Mouse (Mus musculus) A20 (cell line): Measurements from ENCODE around the gene Cd247.
A peak's percentile ranks its signal among the peaks of the same experiment; 100 is the strongest.

ENCODE experiments used
- DNase-seq: peaks from one replicate; pipeline ENCODE4 v3.0.0-alpha.2; 2011; ENCODE audit warnings: low read depth, low spot score

Cd247 gene

DNA sequence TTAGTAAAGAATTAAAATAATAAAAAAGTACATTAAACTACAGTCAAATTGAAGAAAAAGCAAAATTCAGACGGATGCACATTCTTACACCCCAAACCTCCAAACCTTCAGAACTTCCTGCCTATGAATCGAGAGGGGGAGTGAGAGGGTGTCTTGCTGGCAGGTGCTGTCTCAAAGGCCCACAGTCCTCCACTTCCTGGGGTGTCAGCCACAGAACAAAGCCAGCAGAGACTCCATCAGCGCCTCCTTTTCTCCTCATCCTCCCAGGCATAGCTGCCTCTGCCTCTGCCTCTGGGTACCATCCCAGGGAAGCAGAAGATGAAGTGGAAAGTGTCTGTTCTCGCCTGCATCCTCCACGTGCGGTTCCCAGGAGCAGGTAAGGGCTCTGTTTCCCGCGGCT, at the start of gene Cd247:
Gene Cd247 (plus strand): TSS at position 171 of the 400 bp plus-strand sequence.
- no peak for DNase-seq

DNA sequence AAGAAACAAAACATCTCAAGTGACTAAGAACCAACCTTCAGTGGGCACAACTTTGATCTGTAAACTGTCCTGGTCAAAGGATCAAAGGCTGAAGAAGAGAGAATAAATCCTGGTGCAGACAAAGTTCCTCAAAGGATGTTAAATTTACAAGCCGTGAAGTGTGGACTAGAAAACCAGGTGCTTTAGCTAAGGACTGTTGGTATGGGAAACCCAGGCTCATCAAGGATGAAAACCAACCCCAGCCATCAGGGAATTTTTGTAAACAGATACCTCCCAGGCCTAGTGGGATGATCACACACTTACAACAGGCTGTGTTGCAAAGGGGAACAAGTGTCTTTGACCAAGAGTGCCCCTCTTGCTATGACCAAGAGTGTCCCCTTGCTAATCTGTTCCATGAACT, 49.5 kb upstream of the Cd247 start:
- DNase-seq = no peak

DNA sequence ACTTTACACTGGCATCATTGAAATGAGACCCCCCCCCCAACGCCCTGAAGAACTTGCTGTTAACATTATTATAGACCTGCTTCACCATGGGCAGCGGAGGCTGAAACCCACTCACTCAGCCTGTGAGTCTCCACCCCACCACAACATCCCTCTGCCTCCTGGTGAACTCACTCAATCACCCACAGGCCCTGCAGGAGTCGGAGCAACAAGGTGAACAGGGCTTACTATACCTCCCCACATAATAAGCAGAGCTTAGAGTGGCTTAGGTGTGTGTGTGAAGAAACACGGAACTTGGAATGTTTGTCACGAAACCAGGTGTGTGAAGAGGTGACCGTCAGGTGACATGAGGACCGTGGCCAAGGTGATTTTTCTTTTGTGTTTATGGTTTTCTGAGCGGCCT, 46.5 kb upstream of the Cd247 start:
- no peak for DNase-seq

GRCm38 (mm10) chr1:165748053-165748452, 40.4 kb upstream of the Cd247 start:
- no peak for DNase-seq

DNA sequence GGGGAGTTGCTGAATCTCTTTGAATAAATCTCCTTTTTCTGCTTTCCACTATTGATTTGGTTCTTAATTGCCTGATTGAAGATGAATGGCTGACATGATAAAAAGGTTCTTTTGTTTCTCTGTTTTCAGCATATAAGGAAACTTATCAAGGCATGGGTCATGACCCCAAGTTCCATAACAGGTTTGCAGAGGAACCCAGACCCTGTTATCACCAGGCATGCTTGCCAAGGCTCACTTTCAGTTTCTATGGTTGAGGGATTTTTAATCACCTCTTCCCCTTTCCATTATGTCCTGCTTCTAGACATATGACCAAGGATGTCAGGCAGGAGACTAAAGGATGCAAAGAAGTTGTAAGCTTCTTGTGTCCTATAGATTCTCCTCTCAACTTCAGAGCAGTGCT, 37.3 kb upstream of the Cd247 start:
- DNase-seq = peak; percentile 27

DNA sequence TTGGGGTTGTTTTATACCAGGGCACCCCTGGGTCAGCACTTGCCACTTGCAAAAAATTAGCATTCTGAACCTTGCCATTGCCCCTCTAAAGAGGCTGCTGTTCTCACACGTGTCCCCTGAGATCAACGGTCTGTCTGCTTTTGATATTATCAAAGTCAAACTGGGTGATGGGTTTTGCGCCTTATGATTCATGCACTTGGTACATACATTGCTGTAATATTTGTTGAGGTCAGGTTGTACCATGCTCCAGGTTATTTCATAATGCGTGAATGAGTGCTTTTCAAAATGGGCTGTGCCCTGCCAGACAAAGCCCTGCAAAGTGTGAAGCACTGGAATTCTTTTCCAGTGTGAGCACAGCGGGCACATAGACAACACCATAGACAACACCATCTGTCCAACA, 36.6 kb upstream of the Cd247 start:
- no peak for DNase-seq

GRCm38 (mm10) chr1:165754205-165754604, 34.3 kb upstream of the Cd247 start:
- DNase-seq = no peak

GRCm38 (mm10) chr1:165755194-165755593, 33.3 kb upstream of the Cd247 start:
- DNase-seq = no peak

- DNase-seq = peak; percentile 55
Observed at GRCm38 (mm10) chr1:165761522-165762305, 26.8 kb upstream of the Cd247 start.

- peak; percentile 40 for DNase-seq
Observed at GRCm38 (mm10) chr1:165762498-165762897, 26.0 kb upstream of the Cd247 start.

GRCm38 (mm10) chr1:165762914-165763634, 25.4 kb upstream of the Cd247 start:
- peak; percentile 77 for DNase-seq

DNA sequence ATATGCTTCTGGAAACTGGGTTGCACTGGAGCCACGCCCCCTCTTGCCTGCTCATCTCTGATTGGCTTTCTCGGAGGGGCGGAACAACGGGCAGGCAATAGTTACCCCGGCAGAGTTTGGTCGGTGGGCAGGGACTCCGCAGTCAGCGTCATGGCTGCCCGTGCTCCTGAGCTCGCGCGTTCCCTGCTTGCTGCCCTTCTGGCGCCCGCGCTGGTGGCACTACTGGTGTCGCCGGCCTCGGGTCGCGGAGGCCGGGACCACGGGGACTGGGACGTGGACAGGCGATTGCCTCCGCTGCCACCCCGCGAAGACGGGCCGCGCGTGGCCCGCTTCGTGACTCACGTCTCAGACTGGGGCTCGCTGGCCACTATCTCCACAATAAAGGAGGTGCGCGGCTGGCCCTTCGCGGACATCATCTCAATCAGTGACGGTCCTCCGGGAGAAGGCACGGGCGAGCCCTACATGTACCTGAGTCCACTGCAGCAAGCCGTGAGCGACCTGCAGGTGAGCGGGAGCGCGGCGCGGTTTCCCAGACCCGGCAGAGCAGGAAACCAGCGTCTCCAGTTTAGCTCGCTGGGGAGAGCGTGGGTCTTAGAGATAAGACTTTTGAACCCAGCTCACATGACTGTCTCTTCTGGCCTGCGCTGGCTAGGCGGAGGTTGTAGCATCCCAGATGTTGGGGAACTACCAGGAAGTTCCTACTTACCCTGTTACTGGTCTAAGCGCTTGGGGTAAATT, 24.7 kb upstream of the Cd247 start, which contains the start of gene Creg1:
Gene Creg1 (plus strand): TSS at position 112 of the 738 bp plus-strand sequence.
- DNase-seq = peak; percentile 96

DNA sequence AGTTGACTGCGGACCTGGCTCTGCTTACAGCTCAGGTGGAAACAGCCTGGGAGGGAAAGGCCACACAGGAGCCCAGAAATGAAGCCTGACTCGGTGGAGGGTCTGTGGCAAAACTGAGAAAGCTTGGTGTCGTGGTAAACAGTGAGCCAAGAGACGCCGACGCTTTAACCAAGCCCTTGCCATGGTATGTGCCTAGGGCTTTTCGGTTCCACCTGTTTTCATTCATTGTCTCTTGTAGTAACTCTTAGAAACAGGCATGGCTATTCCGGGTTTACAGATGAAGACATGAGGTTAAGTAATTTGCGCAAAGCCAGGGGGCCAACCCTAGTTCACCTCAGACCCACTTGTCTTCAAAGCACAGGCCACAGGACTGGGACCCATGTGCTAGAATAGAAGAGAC, 23.9 kb upstream of the Cd247 start:
- peak; percentile 70 for DNase-seq

- DNase-seq = peak; percentile 72
Observed at GRCm38 (mm10) chr1:165765041-165765440, 23.4 kb upstream of the Cd247 start.

DNA sequence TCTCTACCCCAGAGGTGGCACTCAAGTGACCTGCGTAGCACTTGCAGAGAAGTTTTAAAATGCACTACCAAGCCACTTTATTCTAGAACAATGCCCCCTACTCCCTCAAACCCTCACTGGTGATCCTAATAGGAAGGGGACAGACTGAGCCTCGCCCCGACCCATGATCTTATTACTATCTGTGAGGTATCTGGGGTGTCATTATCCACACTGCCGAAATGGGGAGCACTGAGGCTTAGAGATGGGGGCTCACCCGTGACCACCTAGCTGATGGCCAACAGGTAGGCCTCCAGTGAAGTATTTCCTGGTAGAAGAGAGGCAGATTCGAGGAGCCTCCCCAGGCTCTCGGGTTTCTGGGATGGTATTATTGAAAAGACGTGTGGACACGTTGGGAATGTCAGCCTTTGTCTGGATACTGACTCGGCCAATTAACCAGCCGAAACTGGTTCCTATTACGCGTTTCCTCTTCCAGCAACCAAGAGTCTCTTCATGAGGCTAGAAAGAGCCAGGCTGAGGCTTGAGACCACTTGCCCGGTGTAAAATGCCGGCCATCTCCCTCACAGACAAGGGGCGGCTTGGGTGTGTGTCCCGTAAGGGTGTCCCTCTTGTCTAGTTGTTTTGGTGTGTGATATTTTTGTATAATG, 22.7 kb upstream of the Cd247 start:
- peak; percentile 80 for DNase-seq

- DNase-seq = peak; percentile 76
Observed at GRCm38 (mm10) chr1:165766295-165766890, 22.1 kb upstream of the Cd247 start.

- DNase-seq = no peak
Observed at GRCm38 (mm10) chr1:165768894-165769512, 19.5 kb upstream of the Cd247 start.

DNA sequence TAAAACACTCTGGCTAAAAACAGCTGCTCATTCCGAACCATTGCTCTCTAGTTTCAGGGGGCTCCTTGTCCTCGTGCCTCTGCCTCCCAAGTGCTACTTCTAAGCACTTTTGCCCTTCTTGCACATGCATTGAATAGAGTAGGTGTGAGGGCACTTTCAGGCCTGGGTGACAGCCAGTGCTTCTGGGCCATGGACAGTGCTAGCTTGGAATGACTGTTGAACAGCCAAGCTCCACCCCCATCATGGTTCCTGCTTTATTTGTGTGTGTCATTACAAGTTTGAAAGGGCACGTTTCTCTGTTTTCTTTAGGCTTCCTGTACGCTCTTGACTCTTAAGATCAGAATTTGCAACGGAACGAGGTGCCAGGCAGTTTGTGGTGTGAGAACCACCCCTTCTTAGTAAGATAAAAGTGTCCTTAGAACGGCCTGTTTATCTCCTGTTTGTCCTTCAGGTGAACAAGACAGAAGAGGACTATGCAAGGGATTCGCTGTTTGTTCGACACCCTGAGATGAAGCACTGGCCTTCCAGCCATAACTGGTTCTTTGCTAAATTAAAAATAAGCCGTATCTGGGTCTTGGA, 18.2 kb upstream of the Cd247 start:
- DNase-seq = no peak

DNA sequence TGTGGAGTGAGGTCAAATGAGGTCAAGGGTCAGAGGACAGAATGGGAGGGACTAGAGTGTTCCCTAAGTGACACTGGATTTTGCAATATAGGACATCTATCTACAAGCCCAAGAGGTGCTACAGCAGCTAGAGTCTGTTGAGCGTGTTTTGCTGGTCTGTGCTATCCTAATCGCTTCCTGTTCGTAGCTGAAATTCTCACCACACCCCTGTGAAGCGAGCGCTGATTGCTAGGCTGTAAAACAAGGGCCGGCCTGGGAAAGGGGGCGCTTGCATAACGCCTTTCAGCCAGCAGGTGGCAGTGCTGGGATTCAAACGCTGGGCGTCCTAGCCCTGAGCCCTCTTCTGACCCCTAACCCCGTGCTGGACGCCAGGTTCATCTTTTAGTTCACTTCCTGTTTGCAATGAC, 17.0 kb upstream of the Cd247 start:
- peak; percentile 86 for DNase-seq

DNA sequence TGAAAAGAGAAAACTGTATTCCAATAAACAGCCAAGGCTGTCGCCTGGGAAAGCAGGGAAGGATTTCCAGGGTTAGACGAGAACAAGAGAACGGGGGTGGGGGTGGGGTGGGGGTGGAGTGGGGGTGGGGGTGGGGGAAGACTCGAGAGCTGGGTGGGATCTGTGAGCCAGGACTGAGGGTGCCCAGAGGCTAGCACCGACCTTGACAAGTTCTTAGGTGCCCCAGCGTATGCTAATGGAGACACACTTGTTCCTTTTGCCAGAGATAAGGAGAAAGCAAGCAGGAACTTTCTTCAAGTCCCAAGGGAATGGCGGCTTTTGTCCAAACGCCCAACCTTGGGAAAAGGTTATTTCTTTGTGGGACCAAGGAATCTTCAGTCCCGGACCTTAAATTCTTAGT, 16.5 kb upstream of the Cd247 start:
- no peak for DNase-seq
